In genomic region chr17:27200801-27201200, GRCm38 (mm10) we compare ENCODE assay signal across 10 mouse cellular contexts. TPM values are rescaled to one million over a fixed set of nuclear protein-coding genes. Genes with fewer than 3 reads are reported as not detected.
DNase-seq lines count a peak whose midpoint lies in the region; TF ChIP-seq lines count a peak whose summit lies in the region.
"Had no signal": no experiment of that assay in that cellular context is flagged by ENCODE, and none has a peak within 500 bp of the region (broad histone marks: within the 10 kb centered on the region; RNA-seq: fewer than 3 reads in every experiment).

No protein-coding gene starts in this region.

- no peaks in the 10 kb centered on the region for H3K9me3 ChIP-seq in limb, embryonic 10.5 days (replicated peaks)
- H3K9me3 ChIP-seq: megakaryocyte, embryonic 14.5 days had no signal

- no peaks in the 10 kb centered on the region for H3K27me3 ChIP-seq in limb, embryonic 10.5 days (ENCODE audit: low read depth, poor library complexity, severe bottlenecking)
- H3K27me3 ChIP-seq: megakaryocyte, embryonic 14.5 days had no signal

- H3K36me3 ChIP-seq in limb, embryonic 10.5 days = peaks cover 65% of the 10 kb centered on the region

- peak; percentile 78 for DNase-seq in gastrocnemius, adult 2 months
- DNase-seq in gastrocnemius, postnatal 4 days (ENCODE audit: low spot score in 2 of 2) = no peak
- DNase-seq in urinary bladder, postnatal 14 days (ENCODE audit: low spot score) = peak; percentile 34
- DNase-seq in urinary bladder, postnatal 4 days (ENCODE audit: low spot score in 2 of 2) = no peak
- peak; percentile 69 for DNase-seq in limb, embryonic 10.5 days (ENCODE audit: low spot score)
- DNase-seq in B cell, adult 2 months = no peak
- DNase-seq in spleen, postnatal 10 days (ENCODE audit: low spot score in 2 of 2) = no peak
- DNase-seq in spleen, adult 18-20 months = no peak

- intact Hi-C loops in gastrocnemius, adult 2 months (cut with DNase I) = loop anchor here (5.0 to 10.0 kb wide), 4 partner anchors 68 to 424 kb away; partner anchors contain the start of genes Bnip1, Nudt3 and Uqcc2

- peaks cover 88% of the 10 kb centered on the region for H3K4me1 ChIP-seq in limb, embryonic 10.5 days

- 13% methylated on average over 11 of the region's 11 CpGs for WGBS in limb, embryonic 10.5 days

- H3K27ac ChIP-seq in gastrocnemius, adult 2 months = peak overlapping the region; percentile 83
- peak overlapping the region; percentile 79 for H3K27ac ChIP-seq in limb, embryonic 10.5 days

- peak overlapping the region; percentile 38 for H3K4me3 ChIP-seq in gastrocnemius, adult 2 months
- H3K4me3 ChIP-seq in limb, embryonic 10.5 days = peak overlapping the region; percentile 19
- H3K4me3 ChIP-seq: megakaryocyte, embryonic 14.5 days had no signal

- peak; percentile 35; the same call in 1 of the 2 replicates for TF ChIP-seq CTCF in gastrocnemius, adult 2 months (IDR thresholded peaks at IDR 0.05)

RNA-seq across cellular contexts. Expression of gene Lemd2, which starts 3.5 kb away (rescaled TPM):
- 10 to 100 TPM; 22.4 to 23.9 TPM for total RNA-seq in gastrocnemius, adult 2 months (2021)
- total RNA-seq in gastrocnemius, postnatal 4 days (2021) = 10 to 100 TPM; 34.2 to 34.4 TPM
- 17.9 and 20.2 TPM in 2 replicates for polyA plus RNA-seq in limb, embryonic 10.5 days (2016; fragmentation: Nextera tagmentation; extraction: Ambion mirVana)

RNA-seq across cellular contexts. Expression of gene Ip6k3, which starts 33.2 kb away (rescaled TPM):
- 10 to 100 TPM; 30.9 to 84.2 TPM for total RNA-seq in gastrocnemius, adult 2 months (2021)
- total RNA-seq in gastrocnemius, postnatal 4 days (2021) = 10 to 100 TPM; 40.2 to 50.7 TPM
- not detected in 2 replicates for polyA plus RNA-seq in limb, embryonic 10.5 days (2016; fragmentation: Nextera tagmentation; extraction: Ambion mirVana)
- polyA plus RNA-seq: CD4-positive, CD25-positive, alpha-beta regulatory T cell, adult 4 months had no signal

Comparison
In these comparisons a context has a peak if more than half of its experiments do, and no peak if none do; other contexts are left out.
1. DNase-seq: peak in gastrocnemius, adult 2 months (single experiment), urinary bladder, postnatal 14 days (single experiment) and limb, embryonic 10.5 days (single experiment); none in gastrocnemius, postnatal 4 days (0 of 2), urinary bladder, postnatal 4 days (0 of 2), B cell, adult 2 months (0 of 2), spleen, postnatal 10 days (0 of 2) and spleen, adult 18-20 months (0 of 2).